Mouse (Mus musculus) hindbrain, embryonic 14.5 days (tissue): ENCODE measurements around the gene Tmem208. TPM values are rescaled to one million over a fixed set of nuclear protein-coding genes. Genes with fewer than 3 reads are reported as not detected.

Experiments
- ATAC-seq: fragments of 200-750 bp; cut with Nextera tagmentation; 2 replicates; pipeline ENCODE4 v1.8.0; 2017; ENCODE audit warnings: moderate number of reproducible peaks, mild to moderate bottlenecking, moderate TSS enrichment, moderate library complexity; ENCODE audit not compliant: low FRiP score
- DNase-seq: peaks from one replicate; pipeline ENCODE4 v3.0.0-alpha.2; 2015; ENCODE audit warnings: low spot score
- H3K27ac ChIP-seq: fragments of 300-500 bp; sonication (generic); 2 replicates; pipeline ENCODE4 v1.5.1; 2014; ENCODE audit warnings: mild to moderate bottlenecking, moderate library complexity
- H3K27me3 ChIP-seq: fragments of 300-500 bp; sonication (generic); 2 replicates; pipeline ENCODE4 v1.6.1; 2014; ENCODE audit warnings: mild to moderate bottlenecking, low read length, mixed read lengths; ENCODE audit not compliant: control insufficient read depth, insufficient read depth
- H3K36me3 ChIP-seq: fragments of 300-500 bp; sonication (generic); replicated peaks from 2 replicates; pipeline ENCODE4 v1.6.1; 2014; ENCODE audit not compliant: control insufficient read depth, insufficient read depth
- H3K4me1 ChIP-seq: fragments of 300-500 bp; sonication (generic); replicated peaks from 2 replicates; pipeline ENCODE4 v1.6.1; 2014; ENCODE audit warnings: antibody characterized with exemption, low read length, mixed read lengths; ENCODE audit not compliant: control insufficient read depth, insufficient read depth
- H3K4me2 ChIP-seq: fragments of 300-500 bp; sonication (generic); replicated peaks from 2 replicates; pipeline ENCODE4 v1.6.1; 2014; ENCODE audit warnings: mild to moderate bottlenecking, moderate library complexity
- H3K4me3 ChIP-seq: fragments of 300-500 bp; sonication (generic); replicated peaks from 2 replicates; pipeline ENCODE4 v1.5.1; 2014; ENCODE audit warnings: mild to moderate bottlenecking, low read length
- H3K9ac ChIP-seq: fragments of 300-500 bp; sonication (generic); 2 replicates; pipeline ENCODE4 v1.6.1; 2014
- H3K9me3 ChIP-seq: fragments of 300-500 bp; sonication (generic); 2 replicates; pipeline ENCODE4 v1.6.1; 2016; ENCODE audit warnings: low read length; ENCODE audit not compliant: control insufficient read depth
- WGBS: fragments of 180-500 bp; shearing (Covaris S2); extraction: QIAGEN DNeasy Blood & Tissue Kit; methylation state at CpG from one replicate; pipeline ENCODE4 v1.1.7; 2014; 5-methylcytosine and 5-hydroxymethylcytosine counted together
- polyA plus RNA-seq: library from polyadenylated mRNA; unstranded; fragments of >200 nt; fragmentation: Nextera tagmentation; extraction: Ambion mirVana; gene quantifications from 2 replicates; pipeline ENCODE4 v1.2.1, GENCODE M21; 2014

The Tmem208 gene
- polyA plus RNA-seq, 1 experiment from 2014 or later: 147 TPM

DNA sequence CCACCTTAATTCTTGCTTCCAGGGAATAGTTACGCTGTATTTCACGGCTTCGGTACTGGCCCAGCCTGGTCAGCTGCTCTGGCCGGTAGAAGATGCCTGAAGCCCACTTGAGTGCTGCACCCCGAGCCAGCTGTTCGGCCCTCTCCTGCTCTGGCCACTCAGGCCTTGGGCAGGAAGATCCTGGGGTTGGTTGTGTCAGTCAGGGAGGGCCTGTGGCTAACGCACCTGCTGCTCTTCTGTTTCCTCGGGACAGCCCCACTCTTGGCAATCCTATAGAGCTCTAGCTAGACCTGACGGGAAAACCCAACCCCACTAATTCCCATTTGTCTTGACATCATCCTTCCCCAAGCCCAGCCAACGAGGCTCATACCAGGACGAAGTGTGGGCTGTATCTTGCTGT is 30.9 kb upstream of the Tmem208 start:
- no peak overlapping the region for H3K4me2 ChIP-seq
- no peak for DNase-seq
- 0 out of 2 replicates have a peak, but pooled peaks cover 6% of the 10 kb centered on the region for H3K27me3 ChIP-seq
- peak overlapping the region; percentile 3; the same call in 1 of the 2 replicates for H3K4me3 ChIP-seq
- H3K9ac ChIP-seq: peak overlapping the region; percentile 6; the same call in 1 of the 2 replicates
- no peak for ATAC-seq
- H3K36me3 ChIP-seq: peaks cover 9% of the 10 kb centered on the region
- H3K4me1 ChIP-seq: peaks cover 27% of the 10 kb centered on the region
- WGBS: 70% methylated on average over 11 of the region's 11 CpGs
- H3K9me3 ChIP-seq: no peaks in the 10 kb centered on the region
- 0 out of 2 replicates have a peak overlapping the region, but pooled peaks have one; percentile 20 for H3K27ac ChIP-seq

- H3K4me2 ChIP-seq: peak within 1 kb of the TSS; percentile 86
- H3K27ac ChIP-seq: 0 out of 2 replicates have a peak within 1 kb of the TSS, but pooled peaks have one; percentile 20
- no peaks in the 10 kb centered on the region for H3K27me3 ChIP-seq
- H3K9ac ChIP-seq: peak within 1 kb of the TSS; percentile 91
- no peak for DNase-seq
- peaks cover 19% of the 10 kb centered on the region for H3K4me1 ChIP-seq
- H3K4me3 ChIP-seq: peak within 1 kb of the TSS; percentile 3; the same call in 1 of the 2 replicates
- WGBS: 68% methylated on average over 11 of the region's 11 CpGs
- ATAC-seq: no peak
- H3K36me3 ChIP-seq: peaks cover 17% of the 10 kb centered on the region
- no peaks in the 10 kb centered on the region for H3K9me3 ChIP-seq
Measured at GRCm38 (mm10) chr8:105295895-105296573, 30.1 kb upstream of the Tmem208 start, which contains the start of gene Exoc3l. Exoc3l (minus strand) TSS chr8:105296101.

- H3K9me3 ChIP-seq: no peaks in the 10 kb centered on the region
- peak within 1 kb of the TSS; percentile 56; the same call in 1 of the 2 replicates for H3K27ac ChIP-seq
- peaks cover 17% of the 10 kb centered on the region for H3K4me1 ChIP-seq
- H3K4me2 ChIP-seq: peak within 1 kb of the TSS; percentile 86
- DNase-seq (peak; percentile 91), ATAC-seq (peak; percentile 90)
- H3K27me3 ChIP-seq: no peaks in the 10 kb centered on the region
- under 1% methylated on average over 54 of the region's 58 CpGs for WGBS
- H3K4me3 ChIP-seq: peak within 1 kb of the TSS; percentile 91
- H3K9ac ChIP-seq: peak within 1 kb of the TSS; percentile 91
- peaks cover 33% of the 10 kb centered on the region for H3K36me3 ChIP-seq
Measured at GRCm38 (mm10) chr8:105297511-105298192, 28.5 kb upstream of the Tmem208 start, which contains the start of gene E2f4. E2f4 (plus strand) TSS chr8:105297663.

DNA sequence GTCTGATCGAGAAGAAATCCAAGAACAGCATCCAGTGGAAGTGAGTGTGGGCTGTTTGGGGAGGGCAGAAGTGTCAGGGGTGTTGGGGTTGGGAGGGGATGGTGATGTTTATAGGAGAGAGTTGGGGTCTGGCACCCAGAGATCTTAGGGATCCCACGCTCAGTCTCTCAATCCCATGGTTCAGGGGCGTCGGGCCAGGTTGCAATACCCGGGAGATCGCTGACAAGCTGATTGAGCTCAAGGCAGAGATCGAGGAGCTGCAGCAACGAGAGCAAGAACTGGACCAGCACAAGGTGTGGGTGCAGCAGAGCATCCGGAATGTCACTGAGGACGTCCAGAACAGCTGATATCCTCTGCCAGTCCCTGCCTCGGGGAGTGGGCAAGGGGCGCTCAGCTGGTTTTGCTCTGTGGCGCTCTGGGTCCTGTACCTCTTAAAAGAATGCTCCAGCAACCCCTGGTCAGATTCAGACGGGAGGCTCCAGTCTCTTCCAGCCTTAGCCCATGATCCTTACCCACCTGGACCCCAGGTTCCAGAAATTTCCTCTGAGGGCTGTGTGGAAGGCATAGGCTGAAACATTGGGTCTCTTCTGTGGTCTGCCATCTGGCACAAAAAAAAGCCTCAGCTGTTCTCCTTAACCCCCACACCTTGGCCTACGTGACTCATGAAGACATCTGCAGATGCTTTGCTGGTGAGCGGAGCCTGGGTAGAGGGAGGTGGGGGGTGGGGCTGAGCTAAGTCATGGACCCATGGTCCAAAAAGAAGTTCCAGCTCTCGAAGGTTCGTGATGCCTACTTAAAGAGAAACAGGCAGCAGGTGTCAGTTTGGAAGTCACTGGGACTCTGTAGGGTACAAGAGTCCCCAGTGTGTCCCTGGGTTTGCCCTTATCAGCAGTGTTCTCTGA is 27.6 kb upstream of the Tmem208 start:
- no peaks in the 10 kb centered on the region for H3K27me3 ChIP-seq
- no peak for DNase-seq
- peaks cover 17% of the 10 kb centered on the region for H3K4me1 ChIP-seq
- H3K4me3 ChIP-seq: peak overlapping the region; percentile 91
- WGBS: 65% methylated on average over 18 of the region's 18 CpGs
- H3K9ac ChIP-seq: peak overlapping the region; percentile 91
- H3K27ac ChIP-seq: no peak overlapping the region
- ATAC-seq: no peak
- H3K9me3 ChIP-seq: no peaks in the 10 kb centered on the region
- peak overlapping the region; percentile 86 for H3K4me2 ChIP-seq
- H3K36me3 ChIP-seq: peaks cover 42% of the 10 kb centered on the region

- no peak overlapping the region for H3K4me2 ChIP-seq
- H3K9ac ChIP-seq: no peak overlapping the region
- DNase-seq: no peak
- H3K4me1 ChIP-seq: peaks cover 17% of the 10 kb centered on the region
- 96% methylated on average over 8 of the region's 8 CpGs for WGBS
- H3K9me3 ChIP-seq: no peaks in the 10 kb centered on the region
- ATAC-seq: no peak
- H3K36me3 ChIP-seq: peaks cover 56% of the 10 kb centered on the region
- no peak overlapping the region for H3K4me3 ChIP-seq
- H3K27me3 ChIP-seq: no peaks in the 10 kb centered on the region
- H3K27ac ChIP-seq: no peak overlapping the region
Measured at GRCm38 (mm10) chr8:105299962-105300361, 26.2 kb upstream of the Tmem208 start.

DNA sequence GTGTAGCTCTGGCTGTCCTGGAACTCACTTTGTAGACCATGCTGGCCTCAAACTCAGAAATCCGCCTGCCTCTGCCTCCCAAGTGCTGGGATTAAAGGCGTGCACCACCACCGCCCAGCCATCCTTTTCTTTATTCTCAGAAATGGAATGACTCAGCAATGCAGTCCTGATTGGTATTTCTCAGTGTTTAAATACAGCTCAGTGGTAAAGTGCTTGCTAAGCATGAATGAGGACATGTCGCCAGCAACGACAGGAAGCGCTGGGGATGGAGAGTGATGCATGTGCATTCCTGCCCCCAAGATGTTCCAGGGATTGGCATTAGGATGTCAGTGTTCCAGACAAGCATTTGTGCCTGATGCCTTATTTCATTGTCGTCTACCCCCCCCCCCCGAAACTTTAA is 22.8 kb upstream of the Tmem208 start:
- DNase-seq (no peak), ATAC-seq (no peak)
- Histone ChIP-seq H3K27me3 (no peaks in the 10 kb centered on the region), H3K36me3 (peaks cover 77% of the 10 kb centered on the region), H3K4me1 (peaks cover 18% of the 10 kb centered on the region), H3K27ac (no peak overlapping the region), H3K4me2 (no peak overlapping the region), H3K9me3 (no peaks in the 10 kb centered on the region), H3K4me3 (no peak overlapping the region), H3K9ac (no peak overlapping the region)
- 87% methylated on average over 8 of the region's 8 CpGs for WGBS

DNA sequence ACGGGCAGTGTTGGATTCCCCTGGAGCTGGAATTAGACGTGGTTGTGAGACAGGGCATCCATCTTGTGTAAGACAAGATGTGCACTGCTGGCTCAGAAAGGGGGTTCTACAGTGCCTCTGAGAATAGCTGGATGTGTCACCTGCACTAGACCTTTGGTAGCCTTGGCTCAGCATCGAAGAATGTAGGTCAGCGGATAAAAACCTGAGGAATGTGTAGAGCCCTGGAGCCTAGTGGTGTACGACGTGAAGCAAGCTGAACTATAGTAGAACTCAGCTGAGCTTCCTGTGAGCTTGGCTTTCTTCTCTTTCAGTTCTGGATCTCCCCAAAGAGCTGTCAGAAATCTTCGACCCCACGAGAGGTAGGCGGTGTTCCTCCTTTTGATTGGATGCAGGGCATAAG is 22.3 kb upstream of the Tmem208 start:
- no peak overlapping the region for H3K4me2 ChIP-seq
- peaks cover 13% of the 10 kb centered on the region for H3K4me1 ChIP-seq
- peaks cover 82% of the 10 kb centered on the region for H3K36me3 ChIP-seq
- no peak overlapping the region for H3K9ac ChIP-seq
- no peaks in the 10 kb centered on the region for H3K9me3 ChIP-seq
- no peak overlapping the region for H3K27ac ChIP-seq
- DNase-seq: no peak
- WGBS: 84% methylated on average over 9 of the region's 9 CpGs
- no peak overlapping the region for H3K4me3 ChIP-seq
- ATAC-seq: no peak
- no peaks in the 10 kb centered on the region for H3K27me3 ChIP-seq

DNA sequence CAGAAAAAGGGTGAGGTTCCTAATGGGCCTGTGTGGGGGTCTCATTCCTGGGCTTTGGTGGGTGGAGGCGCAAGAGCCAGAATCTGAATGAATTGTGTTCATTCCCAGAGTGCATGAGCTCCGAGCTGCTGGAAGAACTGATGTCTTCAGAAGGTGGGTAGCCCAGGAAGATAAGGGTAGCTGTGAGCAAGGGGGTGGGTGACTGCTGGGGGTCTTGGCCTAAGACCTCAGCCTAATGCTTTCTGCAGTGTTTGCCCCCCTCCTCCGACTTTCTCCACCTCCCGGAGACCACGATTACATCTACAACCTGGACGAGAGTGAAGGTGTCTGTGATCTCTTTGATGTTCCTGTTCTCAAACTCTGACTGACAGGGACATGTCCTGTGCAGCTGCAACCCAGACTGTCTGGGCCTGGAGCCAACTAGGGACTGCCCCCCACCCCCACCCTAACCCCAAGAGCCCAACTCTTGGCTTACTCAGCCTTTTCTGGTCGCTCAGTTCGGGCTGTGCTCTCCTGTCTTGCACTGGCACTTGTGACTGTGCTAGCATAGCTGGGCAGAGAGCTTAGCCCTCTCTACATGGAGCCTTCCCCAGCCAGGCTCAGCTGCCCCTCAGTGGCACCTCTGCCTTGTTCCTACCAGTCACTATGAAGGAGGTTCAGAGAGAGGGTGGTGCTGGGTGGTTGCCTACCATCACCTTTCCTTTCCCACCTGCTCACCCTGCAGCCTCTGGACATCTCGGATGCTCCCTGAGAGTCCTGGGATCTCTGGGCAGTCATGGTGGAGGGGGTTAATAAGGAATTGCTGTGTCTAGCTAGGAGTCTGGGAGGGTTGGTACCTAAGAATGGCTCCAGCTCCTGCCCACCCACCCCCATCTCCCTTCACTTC is 21.6 kb upstream of the Tmem208 start:
- H3K9me3 ChIP-seq: no peaks in the 10 kb centered on the region
- H3K36me3 ChIP-seq: peaks cover 87% of the 10 kb centered on the region
- 68% methylated on average over 9 of the region's 9 CpGs for WGBS
- no peak; the same call in 1 of the 2 replicates for ATAC-seq
- no peak overlapping the region for H3K9ac ChIP-seq
- peaks cover 10% of the 10 kb centered on the region for H3K4me1 ChIP-seq
- H3K4me2 ChIP-seq: no peak overlapping the region
- no peak for DNase-seq
- H3K4me3 ChIP-seq: no peak overlapping the region
- peak overlapping the region; percentile 16; the same call in 1 of the 2 replicates for H3K27ac ChIP-seq
- no peaks in the 10 kb centered on the region for H3K27me3 ChIP-seq
